Mouse (Mus musculus) forebrain, embryonic 14.5 days (tissue): ENCODE data around the gene Tas2r143. TPM values are rescaled to one million over a fixed set of nuclear protein-coding genes. Genes with fewer than 3 reads are reported as not detected.

Experiments used
- ATAC-seq: fragments of 200-750 bp; cut with Nextera tagmentation; 2 replicates; pipeline ENCODE4 v1.8.0; 2017; ENCODE audit warnings: mild to moderate bottlenecking, moderate library complexity
- DNase-seq: peaks from one replicate; pipeline ENCODE4 v3.0.0-alpha.2; 2015; ENCODE audit warnings: low spot score
- H3K27ac ChIP-seq: fragments of 300-500 bp; sonication (generic); 2 replicates; pipeline ENCODE4 v1.5.1; 2014; ENCODE audit warnings: low read depth, mild to moderate bottlenecking, control low read depth, low read length, moderate library complexity
- H3K27me3 ChIP-seq: fragments of 300-500 bp; sonication (generic); replicated peaks from 2 replicates; pipeline ENCODE4 v1.6.1; 2014; ENCODE audit warnings: low read length, control low read depth, mixed read lengths; ENCODE audit not compliant: control insufficient read depth, insufficient read depth
- H3K36me3 ChIP-seq: fragments of 300-500 bp; sonication (generic); 2 replicates; pipeline ENCODE4 v1.6.1; 2014; ENCODE audit warnings: low read length, control low read depth; ENCODE audit not compliant: control insufficient read depth, insufficient read depth
- H3K4me1 ChIP-seq: fragments of 300-500 bp; sonication (generic); 2 replicates; pipeline ENCODE4 v1.6.1; 2014; ENCODE audit warnings: antibody characterized with exemption, low read length, control low read depth; ENCODE audit not compliant: control insufficient read depth, insufficient read depth
- H3K4me2 ChIP-seq: fragments of 300-500 bp; sonication (generic); 2 replicates; pipeline ENCODE4 v1.6.1; 2014; ENCODE audit warnings: mild to moderate bottlenecking, control low read depth, low read length
- H3K4me3 ChIP-seq: fragments of 300-500 bp; sonication (generic); 2 replicates; pipeline ENCODE4 v1.5.1; 2014; ENCODE audit warnings: low read depth, low read length, control low read depth
- H3K9ac ChIP-seq: fragments of 300-500 bp; sonication (generic); 2 replicates; pipeline ENCODE4 v1.6.1; 2014; ENCODE audit warnings: mild to moderate bottlenecking, low read length, control low read depth, moderate library complexity
- H3K9me3 ChIP-seq: fragments of 300-500 bp; sonication (generic); replicated peaks from 2 replicates; pipeline ENCODE4 v1.6.1; 2016; ENCODE audit warnings: low read length, control low read depth, mixed read lengths; ENCODE audit not compliant: control insufficient read depth
- WGBS: fragments of 180-500 bp; shearing (Covaris S2); extraction: QIAGEN DNeasy Blood & Tissue Kit; methylation state at CpG from one replicate; pipeline ENCODE4 v1.1.7; 2014; 5-methylcytosine and 5-hydroxymethylcytosine counted together
- polyA plus RNA-seq: library from polyadenylated mRNA; unstranded; fragments of >200 nt; fragmentation: Nextera tagmentation; extraction: Ambion mirVana; gene quantifications from 2 replicates; pipeline ENCODE4 v1.2.1, GENCODE M21; 2014

The Tas2r143 gene
- polyA plus RNA-seq, 1 experiment from 2014 or later: not detected

GRCm38 (mm10) chr6:42380416-42381144 is 19.5 kb upstream of the Tas2r143 start:
- DNase-seq: peak; percentile 63
- Histone ChIP-seq H3K9ac (no peak overlapping the region), H3K27ac (no peak overlapping the region), H3K36me3 (no peaks in the 10 kb centered on the region), H3K9me3 (no peaks in the 10 kb centered on the region), H3K4me1 (no peaks in the 10 kb centered on the region), H3K4me2 (no peak overlapping the region), H3K27me3 (no peaks in the 10 kb centered on the region), H3K4me3 (no peak overlapping the region)
- 1% methylated on average over 8 of the region's 8 CpGs for WGBS
- ATAC-seq: 0 out of 2 replicates have a peak, but pooled peaks have one; percentile 37

GRCm38 (mm10) chr6:42381221-42381620 is 18.8 kb upstream of the Tas2r143 start:
- DNase-seq (no peak), ATAC-seq (no peak)
- Histone ChIP-seq H3K4me3 (no peak overlapping the region), H3K27ac (no peak overlapping the region), H3K36me3 (no peaks in the 10 kb centered on the region), H3K4me1 (no peaks in the 10 kb centered on the region), H3K4me2 (no peak overlapping the region), H3K27me3 (no peaks in the 10 kb centered on the region), H3K9me3 (no peaks in the 10 kb centered on the region), H3K9ac (no peak overlapping the region)
- WGBS: 12% methylated on average over 2 of the region's 2 CpGs

GRCm38 (mm10) chr6:42381916-42382381 is 18.1 kb upstream of the Tas2r143 start:
- H3K27me3 ChIP-seq: no peaks in the 10 kb centered on the region
- H3K36me3 ChIP-seq: no peaks in the 10 kb centered on the region
- H3K4me2 ChIP-seq: no peak overlapping the region
- WGBS: 79% methylated on average over 9 of the region's 9 CpGs
- H3K4me3 ChIP-seq: no peak overlapping the region
- no peak overlapping the region for H3K9ac ChIP-seq
- no peaks in the 10 kb centered on the region for H3K9me3 ChIP-seq
- no peaks in the 10 kb centered on the region for H3K4me1 ChIP-seq
- ATAC-seq (no peak), DNase-seq (no peak)
- no peak overlapping the region for H3K27ac ChIP-seq

- H3K9me3 ChIP-seq: no peaks in the 10 kb centered on the region
- no peak overlapping the region for H3K9ac ChIP-seq
- ATAC-seq (no peak), DNase-seq (no peak)
- 87% methylated on average over 5 of the region's 5 CpGs for WGBS
- no peak overlapping the region for H3K4me2 ChIP-seq
- H3K36me3 ChIP-seq: no peaks in the 10 kb centered on the region
- H3K4me1 ChIP-seq: no peaks in the 10 kb centered on the region
- no peak overlapping the region for H3K27ac ChIP-seq
- H3K4me3 ChIP-seq: no peak overlapping the region
- H3K27me3 ChIP-seq: no peaks in the 10 kb centered on the region
Observed at GRCm38 (mm10) chr6:42383360-42383759, 16.7 kb upstream of the Tas2r143 start.

DNA sequence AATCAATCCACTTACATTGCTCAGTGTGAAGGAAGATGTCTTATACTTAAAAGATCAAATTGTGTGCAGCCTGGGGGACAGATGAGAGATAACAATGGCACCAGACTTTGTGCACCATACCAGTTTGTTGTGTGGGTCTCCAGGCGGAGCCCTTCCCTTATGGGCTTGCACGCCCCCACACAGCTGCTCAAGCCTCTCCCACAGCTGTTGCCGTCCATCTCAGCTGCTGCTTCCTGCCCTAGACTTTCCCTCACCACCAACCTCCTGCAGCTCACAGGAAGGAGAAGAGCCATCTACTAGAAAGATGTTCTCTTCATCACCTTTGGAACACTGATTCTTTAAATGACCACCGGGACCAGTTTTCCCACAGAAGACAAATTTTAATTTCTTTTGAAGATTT is 14.4 kb upstream of the Tas2r143 start:
- Histone ChIP-seq H3K4me2 (no peak overlapping the region), H3K9me3 (no peaks in the 10 kb centered on the region), H3K36me3 (no peaks in the 10 kb centered on the region), H3K4me1 (no peaks in the 10 kb centered on the region), H3K27me3 (no peaks in the 10 kb centered on the region), H3K9ac (no peak overlapping the region), H3K4me3 (no peak overlapping the region), H3K27ac (no peak overlapping the region)
- 93% methylated on average over 4 of the region's 4 CpGs for WGBS
- DNase-seq (no peak), ATAC-seq (no peak)

GRCm38 (mm10) chr6:42391796-42392330 is 8.2 kb upstream of the Tas2r143 start:
- H3K9me3 ChIP-seq: no peaks in the 10 kb centered on the region
- 48% methylated on average over 2 of the region's 2 CpGs for WGBS
- ATAC-seq: no peak
- H3K4me1 ChIP-seq: no peaks in the 10 kb centered on the region
- H3K4me2 ChIP-seq: no peak overlapping the region
- H3K27ac ChIP-seq: no peak overlapping the region
- no peaks in the 10 kb centered on the region for H3K27me3 ChIP-seq
- H3K36me3 ChIP-seq: no peaks in the 10 kb centered on the region
- H3K9ac ChIP-seq: no peak overlapping the region
- no peak overlapping the region for H3K4me3 ChIP-seq
- no peak for DNase-seq

GRCm38 (mm10) chr6:42395960-42396809 is 3.9 kb upstream of the Tas2r143 start:
- DNase-seq (peak; percentile 24), ATAC-seq (no peak)
- Histone ChIP-seq H3K4me2 (no peak overlapping the region), H3K9me3 (no peaks in the 10 kb centered on the region), H3K27ac (no peak overlapping the region), H3K27me3 (no peaks in the 10 kb centered on the region), H3K4me3 (no peak overlapping the region), H3K9ac (no peak overlapping the region), H3K4me1 (no peaks in the 10 kb centered on the region), H3K36me3 (no peaks in the 10 kb centered on the region)
- 72% methylated on average over 9 of the region's 9 CpGs for WGBS

- Histone ChIP-seq H3K36me3 (no peaks in the 10 kb centered on the region), H3K9me3 (no peaks in the 10 kb centered on the region), H3K4me1 (no peaks in the 10 kb centered on the region), H3K4me2 (no peak overlapping the region), H3K27ac (no peak overlapping the region), H3K9ac (no peak overlapping the region), H3K27me3 (no peaks in the 10 kb centered on the region), H3K4me3 (no peak overlapping the region)
- no peak for ATAC-seq
- no peak for DNase-seq
- WGBS: 77% methylated on average over 3 of the region's 3 CpGs
Observed at GRCm38 (mm10) chr6:42397041-42397657, 2.9 kb upstream of the Tas2r143 start.
